33 mouse cellular contexts compared by ENCODE assay signal in genomic region chr14:57617675-57618074, GRCm38 (mm10). TPM values are rescaled to one million over a fixed set of nuclear protein-coding genes. Genes with fewer than 3 reads are reported as not detected.
DNase-seq lines count a peak whose midpoint lies in the region; ATAC-seq and TF ChIP-seq lines count a peak whose summit lies in the region.
"Had no signal": no experiment of that assay in that cellular context is flagged by ENCODE, and none has a peak within 500 bp of the region (broad histone marks: within the 10 kb centered on the region; RNA-seq: fewer than 3 reads in every experiment).

No protein-coding gene starts in this region.

- 98% methylated on average over 1 of the region's 1 CpGs for WGBS in midbrain, embryonic 13.5 days
- 100% methylated on average over 1 of the region's 1 CpGs for WGBS in forebrain, embryonic 13.5 days

- no peak overlapping the region for H3K4me2 ChIP-seq in midbrain, embryonic 13.5 days (replicated peaks)
- H3K4me2 ChIP-seq in forebrain, embryonic 13.5 days: no peak overlapping the region
- H3K4me2 ChIP-seq: embryonic facial prominence, embryonic 13.5 days; heart, embryonic 12.5 days; hindbrain, embryonic 14.5 days; limb, embryonic 15.5 days; liver, embryonic 13.5 days; neural tube, embryonic 12.5 days had no signal

- H3K4me3 ChIP-seq in gastrocnemius, adult 2 months: no peak overlapping the region
- no peak overlapping the region for H3K4me3 ChIP-seq in midbrain, embryonic 13.5 days (replicated peaks)
- no peak overlapping the region for H3K4me3 ChIP-seq in forebrain, embryonic 13.5 days
- H3K4me3 ChIP-seq: embryonic facial prominence, embryonic 13.5 days; forebrain, embryonic 10.5 days; heart, embryonic 12.5 days; limb, embryonic 10.5 days; limb, embryonic 15.5 days; liver, embryonic 13.5 days; midbrain, embryonic 10.5 days; neural tube, embryonic 12.5 days had no signal

- H3K4me1 ChIP-seq in midbrain, embryonic 13.5 days (replicated peaks): peaks cover 6% of the 10 kb centered on the region
- peaks cover 28% of the 10 kb centered on the region for H3K4me1 ChIP-seq in forebrain, embryonic 13.5 days
- H3K4me1 ChIP-seq: embryonic facial prominence, embryonic 13.5 days; limb, embryonic 10.5 days; limb, embryonic 15.5 days; midbrain, embryonic 10.5 days; neural tube, embryonic 12.5 days had no signal

- peak overlapping the region; percentile 71 for H3K27ac ChIP-seq in gastrocnemius, adult 2 months
- H3K27ac ChIP-seq in midbrain, embryonic 13.5 days: no peak overlapping the region
- no peak overlapping the region for H3K27ac ChIP-seq in forebrain, embryonic 13.5 days
- H3K27ac ChIP-seq: embryonic facial prominence, embryonic 13.5 days; forebrain, embryonic 10.5 days; hindbrain, embryonic 14.5 days; limb, embryonic 10.5 days; limb, embryonic 15.5 days; liver, embryonic 13.5 days; midbrain, embryonic 10.5 days; neural tube, embryonic 12.5 days had no signal

- H3K9ac ChIP-seq in midbrain, embryonic 13.5 days (replicated peaks): no peak overlapping the region
- no peak overlapping the region for H3K9ac ChIP-seq in forebrain, embryonic 13.5 days
- H3K9ac ChIP-seq: embryonic facial prominence, embryonic 13.5 days; heart, embryonic 12.5 days; hindbrain, embryonic 14.5 days; limb, embryonic 15.5 days; liver, embryonic 13.5 days; neural tube, embryonic 12.5 days had no signal

- ATAC-seq in megakaryocyte progenitor cell, adult 5-6 weeks (replicated peaks; ENCODE audit: poor library complexity): peak; percentile 29; the same call in 1 of the 2 replicates
- ATAC-seq in midbrain, embryonic 13.5 days: no peak
- ATAC-seq in forebrain, embryonic 13.5 days: no peak
- ATAC-seq: forebrain, embryonic 16.5 days; midbrain, embryonic 16.5 days had no signal

- no peak for TF ChIP-seq CTCF in gastrocnemius, adult 2 months (IDR thresholded peaks at IDR 0.05)

- no peak for DNase-seq in gastrocnemius, adult 2 months
- no peak for DNase-seq in gastrocnemius, postnatal 14 days
- peak; percentile 7 for DNase-seq in CD4-positive helper T cell, adult 2 months (ENCODE audit: low read depth, low spot score)
- peak; percentile 8 for DNase-seq in adipocyte (ENCODE audit: low spot score)
- no peak for DNase-seq in thymus, postnatal 14 days
- DNase-seq: adrenal gland, postnatal 14 days; cerebellum, adult 11-12 months; cerebellum, postnatal 10 days; gastrocnemius, postnatal 10 days; heart, adult 11 months; heart, postnatal 4 days; kidney, adult 18-20 months; kidney, postnatal 36 days; layer of hippocampus, postnatal 36 days; liver, embryonic 13.5 days; lung, adult 18-20 months; lung, postnatal 14 days; spleen, adult 18-20 months; thymus, postnatal 25 days had no signal

- intact Hi-C loops in gastrocnemius, adult 2 months (cut with DNase I): no loop called here
- intact Hi-C loops in gastrocnemius, postnatal 14 days (cut with DNase I; ENCODE audit: low total_unique reads): loop anchor here (5.0 kb wide), 1 partner anchor 80 kb away; no protein-coding TSS in a partner anchor

- H3K27me3 ChIP-seq in midbrain, embryonic 13.5 days: no peaks in the 10 kb centered on the region
- no peaks in the 10 kb centered on the region for H3K27me3 ChIP-seq in forebrain, embryonic 13.5 days
- H3K27me3 ChIP-seq: embryonic facial prominence, embryonic 13.5 days; heart, embryonic 12.5 days; limb, embryonic 15.5 days; liver, embryonic 13.5 days; neural tube, embryonic 12.5 days had no signal

- H3K9me3 ChIP-seq in midbrain, embryonic 13.5 days: no peaks in the 10 kb centered on the region
- no peaks in the 10 kb centered on the region for H3K9me3 ChIP-seq in forebrain, embryonic 13.5 days (replicated peaks)
- H3K9me3 ChIP-seq: embryonic facial prominence, embryonic 13.5 days; forebrain, embryonic 10.5 days; G1E; heart, embryonic 12.5 days; limb, embryonic 10.5 days; limb, embryonic 15.5 days; liver, embryonic 13.5 days; midbrain, embryonic 10.5 days; neural tube, embryonic 12.5 days had no signal

- peaks cover 5% of the 10 kb centered on the region; the same call in 1 of the 2 replicates for H3K36me3 ChIP-seq in midbrain, embryonic 13.5 days
- no peaks in the 10 kb centered on the region for H3K36me3 ChIP-seq in forebrain, embryonic 13.5 days (ENCODE audit: poor library complexity, severe bottlenecking)
- H3K36me3 ChIP-seq: heart, embryonic 12.5 days; neural tube, embryonic 12.5 days had no signal

RNA-seq across cellular contexts. Expression of gene Eef1akmt1, which starts 46.3 kb away (rescaled TPM):
- 10 to 100 TPM; 36.1 to 37.1 TPM for total RNA-seq in gastrocnemius, adult 2 months (2021)
- total RNA-seq in gastrocnemius, postnatal 14 days (2021): 10 to 100 TPM; 21.9 to 31.0 TPM
- total RNA-seq in megakaryocyte progenitor cell, adult 5-6 weeks (2015): 43.6 and 49.5 TPM in 2 replicates
- 14.0 and 24.2 TPM in 2 replicates for total RNA-seq in megakaryocyte progenitor cell, adult 5-6 weeks (2017)
- 88.9 and 89.0 TPM in 2 replicates for polyA plus RNA-seq in midbrain, embryonic 13.5 days (2015; fragmentation: Nextera tagmentation; extraction: Ambion mirVana)
- polyA plus RNA-seq in forebrain, embryonic 13.5 days (2015; fragmentation: Nextera tagmentation; extraction: Ambion mirVana): 98.6 and 104 TPM in 2 replicates

RNA-seq across cellular contexts. Expression of gene Xpo4, which starts 47.6 kb away (rescaled TPM):
- total RNA-seq in gastrocnemius, adult 2 months (2021): 10 to 100 TPM in 1 of 2 experiments, 1 to 10 TPM in 1; 8.4 to 17.8 TPM
- total RNA-seq in gastrocnemius, postnatal 14 days (2021): 10 to 100 TPM in 1 of 2 experiments, 1 to 10 TPM in 1; 8.6 to 12.1 TPM
- 37.2 and 38.5 TPM in 2 replicates for total RNA-seq in megakaryocyte progenitor cell, adult 5-6 weeks (2015)
- 31.2 and 43.2 TPM in 2 replicates for total RNA-seq in megakaryocyte progenitor cell, adult 5-6 weeks (2017)
- 16.5 and 17.9 TPM in 2 replicates for polyA plus RNA-seq in midbrain, embryonic 13.5 days (2015; fragmentation: Nextera tagmentation; extraction: Ambion mirVana)
- 19.3 and 21.8 TPM in 2 replicates for polyA plus RNA-seq in forebrain, embryonic 13.5 days (2015; fragmentation: Nextera tagmentation; extraction: Ambion mirVana)

Comparison
In these comparisons a context has a peak if more than half of its experiments do, and no peak if none do; other contexts are left out.
1. DNase-seq: peak in CD4-positive helper T cell, adult 2 months (single experiment) and adipocyte (single experiment); none in gastrocnemius, adult 2 months (single experiment), gastrocnemius, postnatal 14 days (single experiment) and thymus, postnatal 14 days (single experiment).